Mouse (Mus musculus) liver, embryonic 14.5 days (tissue): ENCODE data around the gene Polh.

Experiments
- CTCF ChIP-seq: IDR thresholded peaks from 2 replicates; pipeline ENCODE4 v1.5.1; 2016; ENCODE audit warnings: antibody characterized with exemption, low read depth, control low read depth
- EP300 ChIP-seq: IDR thresholded peaks from 2 replicates; pipeline ENCODE4 v1.6.1; 2016; ENCODE audit warnings: antibody characterized with exemption, low read depth

- no peak for TF ChIP-seq CTCF
- TF ChIP-seq EP300, result no peak
Measured at GRCm38 (mm10) chr17:46123285-46123684, 79.2 kb downstream of the Polh start.
